Mouse (Mus musculus) thymus, adult 2 months (tissue): ENCODE data around the gene Fam107b.
"Not testable (repeated sequence)": the region's sequence is repeated elsewhere in the genome, so short reads cannot be mapped to it uniquely, and the experiment has no call there.

Experiments
- CTCF ChIP-seq: fragments of 200-500 bp; IDR thresholded peaks from 2 replicates; pipeline ENCODE4 v1.5.1; 2012; ENCODE audit warnings: mild to moderate bottlenecking, control low read depth, low read length, moderate library complexity, borderline replicate concordance; ENCODE audit not compliant: control insufficient read depth, poor library complexity, insufficient read depth; ENCODE audit errors: extremely low read depth
- POLR2A ChIP-seq: fragments of 200-500 bp; IDR thresholded peaks from 2 replicates; pipeline ENCODE4 v1.6.1; 2012; ENCODE audit warnings: mild to moderate bottlenecking, low read length, control low read depth, moderate library complexity; ENCODE audit not compliant: control insufficient read depth, poor library complexity, insufficient read depth; ENCODE audit errors: extremely low read depth

- TF ChIP-seq CTCF, POLR2A: not testable (repeated sequence)
Observed at GRCm38 (mm10) chr2:3719436-3720121, 149.3 kb downstream of the Fam107b start.
